Mouse (Mus musculus) small intestine, adult 10 weeks (tissue): Measurements from ENCODE around the gene Gm3543. TPM values are rescaled to one million over a fixed set of nuclear protein-coding genes. Genes with fewer than 3 reads are reported as not detected.

Source experiments
- polyA plus RNA-seq: library from polyadenylated mRNA; stranded (reverse); fragments of 350-450 nt; fragmentation: Illumina TruSeq; extraction: RNeasy Lipid Tissue Mini Kit (QIAGEN cat#74804); gene quantifications from one replicate; pipeline ENCODE4 v1.2.3, GENCODE M21; 2014; ENCODE audit warnings: low replicate concordance

Gm3543 gene
- not detected for polyA plus RNA-seq

DNA sequence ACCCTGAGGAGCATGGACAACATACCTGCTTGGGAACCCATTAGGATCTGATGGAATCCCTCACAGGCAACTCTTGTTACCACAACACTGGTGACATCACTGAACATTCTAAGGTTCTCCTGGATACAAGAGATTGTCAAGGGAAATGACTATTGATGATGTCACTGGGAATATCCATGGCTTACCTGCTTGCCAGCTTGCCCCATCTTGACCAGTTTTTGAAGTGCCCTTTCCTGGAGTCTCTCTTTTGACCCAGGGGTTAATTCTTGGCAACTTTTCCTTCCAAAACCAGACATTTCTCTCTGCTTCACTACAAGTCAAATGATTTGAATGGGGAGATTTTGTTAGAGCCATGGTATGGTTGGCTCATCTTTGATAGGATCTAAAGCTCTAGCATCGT, at the start of gene Gm3543:
TSS of gene Gm3543 (minus strand) at position 101 of the 400 bp plus-strand sequence.

DNA sequence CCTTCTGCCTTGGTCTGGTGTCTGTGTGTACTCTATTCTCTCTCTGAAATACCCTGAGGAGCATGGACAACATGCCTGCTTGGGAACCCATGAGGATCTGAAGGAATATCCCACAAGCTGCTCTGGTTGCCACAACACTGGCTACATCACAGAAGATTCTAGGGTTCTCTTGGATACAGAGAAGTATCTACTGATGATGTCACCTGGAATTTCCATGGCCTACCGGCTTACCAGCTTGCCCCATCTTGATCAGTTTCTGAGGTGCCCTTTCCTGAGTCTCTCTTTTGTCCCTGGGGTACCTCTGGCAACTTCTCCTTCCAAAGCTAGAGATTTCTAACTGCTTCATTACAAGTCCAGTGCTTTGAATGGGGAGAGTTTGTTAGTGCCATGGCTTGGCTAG, 15.3 kb downstream of the Gm3543 start, which contains the start of gene Gm6401:
TSS of gene Gm6401 (minus strand) at position 101 of the 400 bp plus-strand sequence.

DNA sequence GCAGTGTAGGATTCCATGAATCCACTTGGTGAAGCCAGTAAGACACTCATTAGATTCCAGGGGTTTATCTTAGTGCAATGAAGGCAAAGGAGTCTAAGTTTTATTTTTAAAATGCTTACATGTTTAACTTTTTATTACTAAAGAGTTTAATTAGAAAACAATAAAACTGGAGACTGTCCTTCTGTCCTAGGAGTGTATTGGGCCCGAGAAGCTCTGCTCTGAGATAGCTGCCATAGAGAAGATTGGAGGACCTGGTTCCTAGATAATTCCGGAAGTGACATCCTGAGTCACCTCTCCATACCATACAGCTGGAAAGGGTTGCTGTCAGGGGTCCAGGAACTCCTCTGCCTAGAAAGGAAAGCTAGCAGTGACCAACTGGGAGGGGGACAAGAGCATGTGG, 39.4 kb downstream of the Gm3543 start, which contains the start of gene 1700024B05Rik:
TSS of gene 1700024B05Rik (plus strand) at position 301 of the 400 bp plus-strand sequence.

Other genes starting within 250 kb of the Gm3543 start
- gene Gm7929, start 232.7 kb downstream of the Gm3543 start, polyA plus RNA-seq = not detected
- gene Gm47189, start 210.9 kb downstream of the Gm3543 start, polyA plus RNA-seq = not detected
- not detected for gene Gm7980, start 76.0 kb downstream of the Gm3543 start, polyA plus RNA-seq
- gene 1700049E17Rik1, start 58.4 kb downstream of the Gm3543 start, polyA plus RNA-seq = not detected
- gene 1700024B05Rik, start 39.3 kb downstream of the Gm3543 start, polyA plus RNA-seq = not detected
- gene Gm6401, start 15.4 kb downstream of the Gm3543 start, polyA plus RNA-seq = not detected
- gene Gm7951, start 134.0 kb upstream of the Gm3543 start, polyA plus RNA-seq = not detected
- not detected for gene Gm17027, start 179.3 kb upstream of the Gm3543 start, polyA plus RNA-seq
- gene Gm3573, start 207.5 kb upstream of the Gm3543 start, polyA plus RNA-seq = not detected